Mouse (Mus musculus): ENCODE data around the gene Piezo1. TPM values are rescaled to one million over a fixed set of nuclear protein-coding genes. Genes with fewer than 3 reads are reported as not detected.

Piezo1 gene
- polyA plus RNA-seq, 1 experiment = 156 TPM

GRCm38 (mm10) chr8:122546811-122547453 lies 4.2 kb downstream of the Piezo1 start:
- Histone ChIP-seq H3K4me3 (peak overlapping the region; percentile 86), H3K36me3 (ENCODE audit: control insufficient read depth, insufficient read depth) (peaks cover 6% of the 10 kb centered on the region), H3K27me3 (ENCODE audit: control insufficient read depth, insufficient read depth, insufficient read length) (no peaks in the 10 kb centered on the region), H3ac (ENCODE audit: control insufficient read depth, insufficient read length) (no peak overlapping the region), H3K4me2 (ENCODE audit: low read depth) (peak overlapping the region; percentile 97), H3K79me2 (ENCODE audit: control insufficient read depth, insufficient read depth) (peaks cover 85% of the 10 kb centered on the region)
- TF ChIP-seq TCF12 (IDR thresholded peaks at IDR 0.05; ENCODE audit: insufficient read depth, poor library complexity, severe bottlenecking) (no peak), POLR2A (IDR thresholded peaks at IDR 0.05; ENCODE audit: insufficient read length, low read depth) (peak; percentile 28), USF1 (IDR thresholded peaks at IDR 0.05; ENCODE audit: low read depth) (no peak), POLR2AphosphoS2 (IDR thresholded peaks at IDR 0.05; ENCODE audit: insufficient read length, low read depth) (no peak), MYOD1 (IDR thresholded peaks at IDR 0.05; ENCODE audit: control insufficient read depth in 1 of 3, insufficient read length in 2 of 3, low read depth in 2 of 3) (peak in 1 of 3 experiments; percentile 39), MAX (IDR thresholded peaks at IDR 0.05; ENCODE audit: low read depth) (no peak)

- H3K36me3 ChIP-seq (ENCODE audit: control insufficient read depth, insufficient read depth) = peaks cover 6% of the 10 kb centered on the region
- no peak overlapping the region for H3ac ChIP-seq (ENCODE audit: control insufficient read depth, insufficient read length)
- TF ChIP-seq TCF3 (IDR thresholded peaks at IDR 0.05; ENCODE audit: insufficient read length, low read depth) (no peak), POLR2A (IDR thresholded peaks at IDR 0.05; ENCODE audit: insufficient read length, low read depth) (no peak), CEBPB (IDR thresholded peaks at IDR 0.05; ENCODE audit: insufficient read depth, poor library complexity, severe bottlenecking) (no peak), SRF (IDR thresholded peaks at IDR 0.05; ENCODE audit: control insufficient read depth, insufficient read length, low read depth) (no peak), REST (IDR thresholded peaks at IDR 0.05; ENCODE audit: insufficient read depth, insufficient read length) (no peak), USF1 (IDR thresholded peaks at IDR 0.05; ENCODE audit: low read depth) (no peak), MAX (IDR thresholded peaks at IDR 0.05; ENCODE audit: low read depth) (no peak), E2F4 (IDR thresholded peaks at IDR 0.05; ENCODE audit: insufficient read depth) (no peak), TCF12 (IDR thresholded peaks at IDR 0.05; ENCODE audit: insufficient read depth, poor library complexity, severe bottlenecking) (no peak), POLR2AphosphoS2 (IDR thresholded peaks at IDR 0.05; ENCODE audit: insufficient read length, low read depth) (no peak), MYOG (IDR thresholded peaks at IDR 0.05; ENCODE audit: control insufficient read depth in 1 of 3, insufficient read depth in 1 of 3, insufficient read length in 2 of 3, low read depth in 2 of 3) (no peak), MYOD1 (IDR thresholded peaks at IDR 0.05; ENCODE audit: control insufficient read depth in 1 of 3, insufficient read length in 2 of 3, low read depth in 2 of 3) (no peak)
- peak overlapping the region; percentile 97 for H3K4me2 ChIP-seq (ENCODE audit: low read depth)
- no peaks in the 10 kb centered on the region for H3K27me3 ChIP-seq (ENCODE audit: control insufficient read depth, insufficient read depth, insufficient read length)
- H3K4me3 ChIP-seq = peak overlapping the region; percentile 86
- H3K79me2 ChIP-seq (ENCODE audit: control insufficient read depth, insufficient read depth) = peaks cover 92% of the 10 kb centered on the region
These were observed 4.9 kb downstream of the Piezo1 start for GRCm38 (mm10) chr8:122546066-122546755.

GRCm38 (mm10) chr8:122544138-122544537 lies 7.0 kb downstream of the Piezo1 start:
- no peak overlapping the region for H3ac ChIP-seq (ENCODE audit: control insufficient read depth, insufficient read length)
- TF ChIP-seq TCF12 (IDR thresholded peaks at IDR 0.05; ENCODE audit: insufficient read depth, poor library complexity, severe bottlenecking) (peak; percentile 23), SRF (IDR thresholded peaks at IDR 0.05; ENCODE audit: control insufficient read depth, insufficient read length, low read depth) (peak; percentile 67), REST (IDR thresholded peaks at IDR 0.05; ENCODE audit: insufficient read depth, insufficient read length) (no peak), MAX (IDR thresholded peaks at IDR 0.05; ENCODE audit: low read depth) (no peak), POLR2AphosphoS2 (IDR thresholded peaks at IDR 0.05; ENCODE audit: insufficient read length, low read depth) (no peak), MYOG (IDR thresholded peaks at IDR 0.05; ENCODE audit: control insufficient read depth in 1 of 3, insufficient read depth in 1 of 3, insufficient read length in 2 of 3, low read depth in 2 of 3) (peak in 2 of 3 experiments; percentile 75 to 85), TCF3 (IDR thresholded peaks at IDR 0.05; ENCODE audit: insufficient read length, low read depth) (no peak), MYOD1 (IDR thresholded peaks at IDR 0.05; ENCODE audit: control insufficient read depth in 1 of 3, insufficient read length in 2 of 3, low read depth in 2 of 3) (peak; percentile 55 to 81 (median 67))
- no peaks in the 10 kb centered on the region for H3K27me3 ChIP-seq (ENCODE audit: control insufficient read depth, insufficient read depth, insufficient read length)
- no peak overlapping the region for H3K4me3 ChIP-seq
- peak overlapping the region; percentile 24 for H3K4me2 ChIP-seq (ENCODE audit: low read depth)
- H3K79me2 ChIP-seq (ENCODE audit: control insufficient read depth, insufficient read depth) = peaks cover 100% of the 10 kb centered on the region
- peaks cover 6% of the 10 kb centered on the region for H3K36me3 ChIP-seq (ENCODE audit: control insufficient read depth, insufficient read depth)

- H3K4me3 ChIP-seq = no peak overlapping the region
- peak in 1 of 3 experiments; percentile 92 for TF ChIP-seq MYOD1 (IDR thresholded peaks at IDR 0.05; ENCODE audit: control insufficient read depth in 1 of 3, insufficient read length in 2 of 3, low read depth in 2 of 3)
- no peak for TF ChIP-seq POLR2AphosphoS2 (IDR thresholded peaks at IDR 0.05; ENCODE audit: insufficient read length, low read depth)
- TF ChIP-seq REST (IDR thresholded peaks at IDR 0.05; ENCODE audit: insufficient read depth, insufficient read length) = no peak
- H3ac ChIP-seq (ENCODE audit: control insufficient read depth, insufficient read length) = no peak overlapping the region
- H3K79me2 ChIP-seq (ENCODE audit: control insufficient read depth, insufficient read depth) = peaks cover 89% of the 10 kb centered on the region
- no peak overlapping the region for H3K4me2 ChIP-seq (ENCODE audit: low read depth)
- H3K27me3 ChIP-seq (ENCODE audit: control insufficient read depth, insufficient read depth, insufficient read length) = no peaks in the 10 kb centered on the region
- H3K36me3 ChIP-seq (ENCODE audit: control insufficient read depth, insufficient read depth) = no peaks in the 10 kb centered on the region
These were observed 12.6 kb downstream of the Piezo1 start for GRCm38 (mm10) chr8:122538310-122539076.

Measured in myocyte (in vitro differentiated cells).